Mouse (Mus musculus) liver, embryonic 16.5 days (tissue): Measurements from ENCODE around the gene Srms. TPM values are rescaled to one million over a fixed set of nuclear protein-coding genes. Genes with fewer than 3 reads are reported as not detected.
A peak's percentile ranks its signal among the peaks of the same experiment; 100 is the strongest.

Source experiments
- ATAC-seq: fragments of 200-750 bp; cut with Nextera tagmentation; 2 replicates; pipeline ENCODE4 v1.8.0; 2017; ENCODE audit warnings: low read depth, mild to moderate bottlenecking, moderate number of reproducible peaks, moderate library complexity
- H3K27ac ChIP-seq: fragments of 300-500 bp; sonication (generic); 2 replicates; pipeline ENCODE4 v1.5.1; 2014; ENCODE audit warnings: mild to moderate bottlenecking, low read length
- H3K27me3 ChIP-seq: fragments of 300-500 bp; sonication (generic); 2 replicates; pipeline ENCODE4 v1.6.1; 2014; ENCODE audit warnings: low read depth, low read length, mixed read lengths; ENCODE audit not compliant: control insufficient read depth, insufficient read depth
- H3K36me3 ChIP-seq: fragments of 300-500 bp; sonication (generic); 2 replicates; pipeline ENCODE4 v1.6.1; 2014; ENCODE audit warnings: mild to moderate bottlenecking; ENCODE audit not compliant: control insufficient read depth, insufficient read depth
- H3K4me1 ChIP-seq: fragments of 300-500 bp; sonication (generic); 2 replicates; pipeline ENCODE4 v1.6.1; 2014; ENCODE audit warnings: low read depth, low read length, mixed read lengths; ENCODE audit not compliant: control insufficient read depth
- H3K4me2 ChIP-seq: fragments of 300-500 bp; sonication (generic); 2 replicates; pipeline ENCODE4 v1.6.1; 2014; ENCODE audit warnings: low read depth, low read length, mixed read lengths
- H3K4me3 ChIP-seq: fragments of 300-500 bp; sonication (generic); 2 replicates; pipeline ENCODE4 v1.5.1; 2014; ENCODE audit warnings: low read depth, mild to moderate bottlenecking, low read length
- H3K9ac ChIP-seq: fragments of 300-500 bp; sonication (generic); 2 replicates; pipeline ENCODE4 v1.6.1; 2014; ENCODE audit warnings: low read depth, low read length
- H3K9me3 ChIP-seq: fragments of 300-500 bp; sonication (generic); replicated peaks from 2 replicates; pipeline ENCODE4 v1.6.1; 2016; ENCODE audit warnings: low read length; ENCODE audit not compliant: control insufficient read depth
- WGBS: fragments of 180-500 bp; shearing (Covaris S2); extraction: QIAGEN DNeasy Blood & Tissue Kit; methylation state at CpG from one replicate; pipeline ENCODE4 v1.1.7; 2014; ENCODE audit not compliant: insufficient replicate concordance; 5-methylcytosine and 5-hydroxymethylcytosine counted together
- polyA plus RNA-seq: library from polyadenylated mRNA; unstranded; fragments of >200 nt; fragmentation: Nextera tagmentation; extraction: Ambion mirVana; gene quantifications from 2 replicates; pipeline ENCODE4 v1.2.1, GENCODE M21; 2015

Gene Srms
- polyA plus RNA-seq, 1 experiment from 2014 or later = 0.54 TPM

GRCm38 (mm10) chr2:181231171-181231570, 18.2 kb upstream of the Srms start:
- H3K9ac ChIP-seq = no peak overlapping the region
- ATAC-seq = no peak
- no peak overlapping the region for H3K27ac ChIP-seq
- no peak overlapping the region for H3K4me3 ChIP-seq
- WGBS = 81% methylated on average over 20 of the region's 20 CpGs
- no peaks in the 10 kb centered on the region for H3K4me1 ChIP-seq
- H3K36me3 ChIP-seq = peaks cover 20% of the 10 kb centered on the region
- no peaks in the 10 kb centered on the region for H3K9me3 ChIP-seq
- no peaks in the 10 kb centered on the region for H3K27me3 ChIP-seq
- H3K4me2 ChIP-seq = no peak overlapping the region

DNA sequence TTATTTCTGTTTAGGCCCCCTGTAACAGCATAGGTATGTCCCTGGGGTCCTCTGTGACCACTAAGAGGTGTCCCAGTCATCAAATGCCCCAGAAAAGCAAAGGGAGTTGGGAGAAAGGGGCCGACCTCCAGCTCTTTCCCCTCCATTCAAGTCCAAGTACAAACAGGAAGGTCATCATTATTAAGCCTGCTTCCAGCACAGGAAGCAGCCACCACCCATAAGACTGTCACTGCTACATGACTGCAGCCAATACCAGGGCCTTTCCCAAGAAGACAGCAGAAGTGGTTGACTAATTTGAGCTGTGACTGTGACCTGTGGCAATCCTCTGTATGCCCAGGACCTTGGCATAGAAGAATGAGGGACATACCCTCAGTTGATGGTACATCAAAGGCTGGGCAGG, 15.3 kb upstream of the Srms start:
- WGBS = 33% methylated on average over 1 of the region's 1 CpGs
- ATAC-seq = no peak
- Histone ChIP-seq H3K27me3 (no peaks in the 10 kb centered on the region), H3K4me2 (no peak overlapping the region), H3K4me1 (no peaks in the 10 kb centered on the region), H3K9ac (no peak overlapping the region), H3K27ac (no peak overlapping the region), H3K36me3 (peaks cover 13% of the 10 kb centered on the region), H3K4me3 (no peak overlapping the region), H3K9me3 (no peaks in the 10 kb centered on the region)

- 64% methylated on average over 3 of the region's 3 CpGs for WGBS
- peaks cover 12% of the 10 kb centered on the region for H3K36me3 ChIP-seq
Observed at GRCm38 (mm10) chr2:181227122-181227521, 14.1 kb upstream of the Srms start.

DNA sequence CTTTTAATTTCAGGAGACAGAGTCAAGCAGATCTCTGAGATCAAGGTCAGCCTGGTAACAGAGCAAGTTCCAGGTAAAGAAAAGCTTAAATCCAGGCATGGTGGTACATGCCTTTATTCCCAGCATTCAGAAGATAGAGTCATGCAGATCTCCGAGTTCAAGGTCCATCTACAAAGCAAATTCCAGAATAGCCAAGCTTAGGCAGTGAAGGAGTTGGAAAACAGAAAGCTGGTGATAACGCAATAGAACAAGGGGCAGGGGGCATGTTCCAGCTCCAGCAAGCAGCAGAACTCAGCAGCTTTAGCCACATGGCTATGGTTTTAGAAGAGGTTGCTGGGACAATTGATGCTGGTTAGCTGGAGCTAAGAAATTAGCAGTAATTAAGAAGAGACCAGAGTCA, 12.0 kb upstream of the Srms start:
- Histone ChIP-seq H3K36me3 (0 out of 2 replicates have a peak, but pooled peaks cover 8% of the 10 kb centered on the region), H3K4me1 (peaks cover 4% of the 10 kb centered on the region), H3K27me3 (peaks cover 10% of the 10 kb centered on the region), H3K4me2 (no peak overlapping the region), H3K9ac (no peak overlapping the region), H3K4me3 (no peak overlapping the region), H3K27ac (no peak overlapping the region), H3K9me3 (no peaks in the 10 kb centered on the region)
- 0 out of 2 replicates have a peak, but pooled peaks have one; percentile 12 for ATAC-seq
- WGBS = 58% methylated on average over 2 of the region's 2 CpGs

More at GRCm38 (mm10) chr2:181227122-181227521, 14.1 kb upstream of the Srms start:
- H3K27ac ChIP-seq = no peak overlapping the region
- H3K9me3 ChIP-seq = no peaks in the 10 kb centered on the region
- H3K4me2 ChIP-seq = no peak overlapping the region
- H3K27me3 ChIP-seq = no peaks in the 10 kb centered on the region
- no peaks in the 10 kb centered on the region for H3K4me1 ChIP-seq
- H3K4me3 ChIP-seq = no peak overlapping the region
- no peak for ATAC-seq
- H3K9ac ChIP-seq = no peak overlapping the region

DNA sequence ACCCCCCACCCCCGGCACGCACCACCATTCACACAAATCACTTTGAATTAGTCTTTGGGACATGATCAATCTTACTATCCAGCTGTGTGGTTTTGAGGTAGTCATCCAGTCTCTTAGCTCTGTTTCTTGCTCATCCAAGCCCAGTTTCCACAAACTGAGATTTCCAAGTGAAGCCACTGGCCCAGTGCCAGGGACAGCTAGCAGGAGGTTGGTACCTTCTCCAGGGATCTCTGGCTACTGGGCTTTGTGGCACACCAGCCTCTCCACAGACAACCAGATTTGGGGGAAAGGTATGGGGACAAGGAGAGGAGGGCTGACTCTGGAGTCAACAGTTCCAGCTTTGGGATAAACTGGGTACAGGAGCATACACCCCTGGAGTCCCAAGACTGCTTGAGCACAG, 7.4 kb upstream of the Srms start:
- H3K9me3 ChIP-seq = no peaks in the 10 kb centered on the region
- peaks cover 22% of the 10 kb centered on the region for H3K4me1 ChIP-seq
- ATAC-seq = no peak
- peak overlapping the region; percentile 51 for H3K4me2 ChIP-seq
- H3K36me3 ChIP-seq = no peaks in the 10 kb centered on the region
- no peak overlapping the region for H3K9ac ChIP-seq
- 37% methylated on average over 2 of the region's 2 CpGs for WGBS
- H3K4me3 ChIP-seq = no peak overlapping the region
- peaks cover 15% of the 10 kb centered on the region for H3K27me3 ChIP-seq
- H3K27ac ChIP-seq = no peak overlapping the region

DNA sequence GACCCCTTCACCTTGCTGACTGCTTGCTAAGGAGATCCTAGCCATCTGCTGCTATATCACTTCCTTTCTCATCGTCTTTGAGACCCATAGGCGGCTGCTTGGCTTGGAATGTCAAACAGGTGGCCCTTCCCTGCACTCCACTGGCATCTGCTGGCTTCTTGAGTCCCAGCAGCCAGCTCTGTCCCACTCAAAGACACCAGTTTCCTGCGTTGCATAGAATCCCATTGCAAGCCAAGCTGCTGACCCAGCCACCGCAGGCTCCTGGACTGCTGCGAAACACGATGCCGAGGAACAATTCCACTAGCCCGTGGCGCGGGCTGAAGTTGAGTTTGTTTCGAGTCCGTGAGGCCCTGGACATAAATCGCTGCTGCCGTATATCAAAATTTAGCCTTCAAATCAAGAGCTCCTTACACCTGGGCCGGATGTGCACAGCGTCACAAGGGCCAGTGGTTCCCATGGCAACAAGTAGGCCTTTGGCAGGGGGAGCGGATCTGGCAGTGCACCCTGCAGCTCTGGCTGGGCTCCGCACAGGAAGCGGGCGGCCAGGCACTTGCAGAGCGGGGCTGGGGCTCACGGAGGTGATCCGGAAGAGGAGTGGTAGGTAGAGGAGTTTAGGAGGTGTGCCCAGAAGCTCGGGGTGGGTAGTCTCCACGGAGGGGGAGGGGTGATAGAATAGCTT, 6.7 kb upstream of the Srms start, which contains the start of gene Fndc11:
Fndc11 (plus strand) TSS at position 476 of the 679 bp plus-strand sequence.
- peak within 1 kb of the TSS; percentile 35 for H3K4me3 ChIP-seq
- 5% methylated on average over 25 of the region's 25 CpGs for WGBS
- H3K36me3 ChIP-seq = no peaks in the 10 kb centered on the region
- no peaks in the 10 kb centered on the region for H3K9me3 ChIP-seq
- H3K27me3 ChIP-seq = peaks cover 15% of the 10 kb centered on the region
- ATAC-seq = peak; percentile 69
- H3K4me1 ChIP-seq = peaks cover 24% of the 10 kb centered on the region
- peak within 1 kb of the TSS; percentile 12; the same call in 1 of the 2 replicates for H3K9ac ChIP-seq
- peak within 1 kb of the TSS; percentile 51 for H3K4me2 ChIP-seq
- H3K27ac ChIP-seq = no peak within 1 kb of the TSS

- Histone ChIP-seq H3K4me3 (no peak overlapping the region), H3K36me3 (no peaks in the 10 kb centered on the region), H3K27me3 (peaks cover 18% of the 10 kb centered on the region), H3K9me3 (no peaks in the 10 kb centered on the region), H3K4me2 (no peak overlapping the region), H3K9ac (no peak overlapping the region), H3K27ac (no peak overlapping the region), H3K4me1 (peaks cover 24% of the 10 kb centered on the region)
- 24% methylated on average over 5 of the region's 5 CpGs for WGBS
- ATAC-seq = no peak
Observed at GRCm38 (mm10) chr2:181218881-181219485, 6.0 kb upstream of the Srms start.

GRCm38 (mm10) chr2:181216037-181216436, 3.1 kb upstream of the Srms start:
- Histone ChIP-seq H3K27ac (peak overlapping the region; percentile 4; the same call in 1 of the 2 replicates), H3K4me1 (peaks cover 36% of the 10 kb centered on the region), H3K4me2 (no peak overlapping the region), H3K36me3 (no peaks in the 10 kb centered on the region), H3K4me3 (no peak overlapping the region), H3K27me3 (peaks cover 46% of the 10 kb centered on the region), H3K9ac (no peak overlapping the region), H3K9me3 (no peaks in the 10 kb centered on the region)
- 50% methylated on average over 6 of the region's 6 CpGs for WGBS
- 0 out of 2 replicates have a peak, but pooled peaks have one; percentile 35 for ATAC-seq

- Histone ChIP-seq H3K4me3 (peak overlapping the region; percentile 51), H3K27ac (no peak overlapping the region), H3K9me3 (no peaks in the 10 kb centered on the region), H3K36me3 (no peaks in the 10 kb centered on the region), H3K4me1 (peaks cover 21% of the 10 kb centered on the region), H3K27me3 (peaks cover 43% of the 10 kb centered on the region), H3K9ac (peak overlapping the region; percentile 45), H3K4me2 (peak overlapping the region; percentile 72)
- ATAC-seq = peak; percentile 11; the same call in 1 of the 2 replicates
- 4% methylated on average over 34 of the region's 34 CpGs for WGBS
Observed at GRCm38 (mm10) chr2:181212389-181213020, 480 bp downstream of the Srms start.
